Mouse (Mus musculus): ENCODE data around the gene Gm49394. TPM values are rescaled to one million over a fixed set of nuclear protein-coding genes. Genes with fewer than 3 reads are reported as not detected.
A peak's percentile ranks its signal among the peaks of the same experiment; 100 is the strongest.

Gm49394 gene
- total RNA-seq (2021), result not detected

GRCm38 (mm10) chr7:142669751-142670625 is at the start of gene Gm49394:
Gene Gm49394 (minus strand): TSS chr7:142669942.
- DNase-seq (ENCODE audit: low spot score in 2 of 2), result no peak
- intact Hi-C loops (cut with DNase I), result loop anchor here (2.0 to 5.0 kb wide), 2 partner anchors 131 to 228 kb away; partner anchors contain the start of gene Tnni2

DNA sequence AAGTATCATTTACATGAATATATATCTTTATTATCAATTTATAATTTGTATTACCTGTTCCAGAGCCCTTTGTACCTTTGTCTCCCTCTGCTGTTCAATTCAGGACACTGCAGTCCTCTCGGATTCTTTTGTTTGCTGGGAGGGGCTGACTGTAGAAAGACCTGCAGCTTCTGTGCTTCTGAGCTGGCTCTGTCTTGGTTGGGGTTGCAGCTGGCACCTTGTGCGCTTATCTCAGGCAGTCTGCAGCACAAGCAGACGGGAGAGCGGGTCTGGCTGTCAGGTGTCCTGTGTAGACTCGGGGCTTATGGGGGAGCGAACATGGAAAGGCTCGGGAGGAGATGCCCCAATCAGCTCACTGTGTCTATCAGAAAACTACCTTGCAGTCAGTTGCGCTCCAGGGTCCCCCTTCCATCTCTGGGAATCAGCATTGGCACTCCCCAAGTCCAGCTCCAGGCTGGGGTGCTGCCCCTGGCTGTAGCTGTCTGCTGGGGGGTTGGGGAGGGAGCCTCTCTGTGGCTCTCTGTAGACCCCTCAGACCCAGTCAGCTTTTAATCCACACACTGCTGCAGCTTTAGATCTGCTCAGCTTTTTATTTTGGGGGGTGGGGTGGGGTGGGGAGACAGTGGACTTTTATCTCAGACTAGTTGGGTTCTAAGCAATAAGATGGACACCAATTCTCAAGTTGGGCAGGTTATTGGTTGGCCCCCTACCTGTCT is 45.2 kb upstream of the Gm49394 start:
- DNase-seq (ENCODE audit: low spot score in 2 of 2), result peak; percentile 9 to 29
- intact Hi-C loops (cut with DNase I), result no loop called here

DNA sequence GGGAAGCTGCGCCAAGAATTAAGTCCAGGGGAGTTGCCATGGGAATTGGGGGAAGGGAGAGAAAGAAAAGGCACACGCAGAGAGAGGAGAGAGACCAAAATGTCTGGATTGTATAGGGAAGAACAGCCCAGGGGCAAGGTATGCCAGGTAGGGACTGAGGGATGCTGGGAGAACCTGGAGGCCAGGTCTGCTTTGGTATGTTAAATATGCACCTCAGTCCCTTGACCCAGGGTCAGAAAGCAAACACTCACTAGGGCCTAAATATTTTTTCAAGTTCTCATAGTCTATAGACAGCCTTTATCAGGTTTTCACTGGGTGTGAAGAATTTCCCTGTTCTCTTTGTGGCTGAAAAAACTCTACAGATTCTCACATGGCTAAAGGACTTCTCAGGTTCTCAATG is 37.1 kb upstream of the Gm49394 start:
- no peak for DNase-seq (ENCODE audit: low spot score in 2 of 2)
- intact Hi-C loops (cut with DNase I), result no loop called here

DNA sequence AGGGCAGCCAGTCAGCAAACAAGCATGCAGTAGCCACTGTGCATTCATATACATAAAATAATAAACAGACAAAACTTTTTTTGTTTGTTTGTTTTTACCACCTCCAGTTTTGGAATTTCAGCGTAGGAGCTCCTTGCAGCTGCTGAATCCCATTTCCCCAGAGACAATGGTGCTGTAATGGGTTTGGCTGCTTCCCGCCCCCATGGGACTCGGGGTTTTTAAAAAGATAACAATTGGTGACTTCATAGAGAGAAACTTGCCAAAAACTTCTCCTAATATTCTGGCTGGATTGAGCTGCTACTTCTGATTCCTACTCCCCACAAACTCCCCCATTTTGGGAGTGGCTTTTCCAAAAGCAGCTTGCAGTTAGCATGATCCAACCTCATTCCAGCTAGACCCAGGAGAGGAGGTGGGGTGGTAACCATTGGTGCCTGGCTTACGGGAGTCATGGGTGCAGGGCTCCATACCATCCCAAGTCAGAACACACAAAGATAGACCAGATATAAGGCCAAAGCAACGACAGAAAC is 29.7 kb upstream of the Gm49394 start:
- no peak for DNase-seq (ENCODE audit: low spot score in 2 of 2)

DNA sequence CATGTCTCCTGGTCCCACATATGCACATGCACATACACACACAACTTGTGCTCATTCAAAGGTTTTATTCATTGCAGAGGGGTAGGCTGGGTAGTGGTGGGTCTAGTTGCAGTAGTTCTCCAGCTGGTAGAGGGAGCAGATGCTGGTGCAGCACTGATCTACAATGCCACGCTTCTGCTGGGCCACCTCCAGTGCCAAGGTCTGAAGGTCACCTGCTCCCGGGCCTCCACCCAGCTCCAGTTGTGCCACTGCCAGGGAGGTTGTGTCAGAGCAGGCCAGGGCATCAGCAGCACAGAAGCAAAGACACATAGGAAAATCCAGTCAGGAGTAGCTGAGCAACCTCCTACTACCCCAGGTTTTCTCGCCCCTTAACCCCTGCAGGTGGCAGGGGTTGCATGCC is 8.9 kb upstream of the Gm49394 start:
- DNase-seq (ENCODE audit: low spot score in 2 of 2), result no peak
- intact Hi-C loops (cut with DNase I), result loop anchor here (5.0 kb wide), 1 partner anchor 346 kb away; no protein-coding TSS in a partner anchor

More for the DNA sequence above, 29.7 kb upstream of the Gm49394 start:
- intact Hi-C loops (cut with DNase I), result no loop called here

- DNase-seq (ENCODE audit: low spot score in 2 of 2), result peak; percentile 58 to 80
- intact Hi-C loops (cut with DNase I), result loop anchor here (1.0 to 5.0 kb wide), 3 partner anchors 191 to 359 kb away; no protein-coding TSS in a partner anchor
Measured at GRCm38 (mm10) chr7:142675644-142676043, 5.9 kb upstream of the Gm49394 start.

GRCm38 (mm10) chr7:142675141-142675540 is 5.4 kb upstream of the Gm49394 start:
- DNase-seq (ENCODE audit: low spot score in 2 of 2), result no peak
- intact Hi-C loops (cut with DNase I), result loop anchor here (1.0 to 5.0 kb wide), 3 partner anchors 190 to 359 kb away; no protein-coding TSS in a partner anchor

- intact Hi-C loops (cut with DNase I), result loop anchor here (1.0 to 5.0 kb wide), 2 partner anchors 62 to 230 kb away; partner anchors contain the start of gene Tnni2
- DNase-seq (ENCODE audit: low spot score in 2 of 2), result peak; percentile 74 to 78
Measured at GRCm38 (mm10) chr7:142672120-142672519, 2.4 kb upstream of the Gm49394 start.

DNA sequence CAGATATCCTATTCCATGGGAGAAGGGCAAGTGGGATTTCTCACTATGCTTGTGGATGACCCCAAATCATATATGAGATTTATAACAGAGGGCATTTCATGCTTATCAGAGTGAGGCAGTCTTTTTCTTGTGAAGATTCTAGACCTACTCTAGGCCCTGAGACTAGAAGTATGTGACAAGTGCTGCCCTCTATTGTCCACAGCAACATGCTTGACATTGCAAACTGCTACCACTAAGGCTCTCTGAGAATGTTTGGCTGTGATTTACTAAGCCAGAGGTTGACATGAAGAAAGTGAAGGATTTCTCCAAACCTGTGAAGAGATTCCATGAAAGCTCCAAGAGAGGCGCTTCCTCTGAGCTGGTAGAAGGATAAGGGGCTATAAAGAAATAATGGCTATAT is 1.3 kb upstream of the Gm49394 start:
- intact Hi-C loops (cut with DNase I), result loop anchor here (2.0 to 5.0 kb wide), 2 partner anchors 132 to 229 kb away; partner anchors contain the start of gene Tnni2
- DNase-seq (ENCODE audit: low spot score in 2 of 2), result no peak

DNA sequence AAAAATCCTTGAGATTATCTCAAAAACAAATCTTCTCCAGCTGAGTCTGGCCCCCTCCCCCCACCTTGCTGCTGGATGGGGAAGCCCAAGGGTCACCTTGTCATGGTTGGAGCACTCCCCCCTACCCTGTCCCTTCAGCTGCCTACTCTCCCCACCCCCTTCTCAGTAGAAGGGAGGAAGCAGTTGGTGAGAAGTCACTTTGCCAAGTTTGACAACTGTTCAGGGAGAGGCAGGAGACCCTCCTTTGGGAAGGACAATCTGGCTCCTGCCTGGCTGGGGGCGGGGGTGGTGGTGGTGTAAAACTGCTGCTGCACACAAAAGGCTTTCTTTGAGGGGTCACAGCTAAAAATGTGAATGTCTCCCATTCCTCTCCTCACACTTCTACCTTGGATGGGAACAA is 1.4 kb downstream of the Gm49394 start:
- intact Hi-C loops (cut with DNase I), result no loop called here
- DNase-seq (ENCODE audit: low spot score in 2 of 2), result no peak

DNA sequence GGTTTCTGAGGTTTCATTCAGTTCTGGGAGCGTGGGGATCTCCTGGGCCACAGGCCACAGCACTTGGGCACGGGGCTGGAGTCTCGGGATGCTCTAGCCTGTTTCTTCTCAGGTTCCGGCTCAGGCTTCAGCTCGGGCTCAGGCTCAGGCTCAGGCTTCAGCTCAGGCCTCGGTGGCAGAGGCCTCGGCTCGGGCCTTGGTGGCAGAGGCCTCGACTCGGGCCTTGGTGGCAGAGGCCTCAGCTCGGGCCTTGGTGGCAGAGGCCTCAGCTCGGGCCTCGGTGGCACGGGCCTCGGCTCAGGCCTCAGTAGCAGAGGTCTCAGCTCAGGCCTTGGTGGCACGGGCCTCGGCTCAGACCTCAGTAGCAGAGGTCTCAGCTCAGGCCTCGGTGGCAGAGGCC is 2.2 kb downstream of the Gm49394 start:
- DNase-seq (ENCODE audit: low spot score in 2 of 2), result no peak
- intact Hi-C loops (cut with DNase I), result no loop called here

- intact Hi-C loops (cut with DNase I), result no loop called here
- DNase-seq (ENCODE audit: low spot score in 2 of 2), result no peak
Measured at GRCm38 (mm10) chr7:142666659-142667058, 3.1 kb downstream of the Gm49394 start, which contains the start of gene Igf2. Gene Igf2 (minus strand): TSS chr7:142666816.

- intact Hi-C loops (cut with DNase I), result no loop called here
- DNase-seq (ENCODE audit: low spot score in 2 of 2), result no peak
Measured at GRCm38 (mm10) chr7:142666109-142666508, 3.6 kb downstream of the Gm49394 start.

GRCm38 (mm10) chr7:142665364-142665763 is 4.4 kb downstream of the Gm49394 start:
- DNase-seq (ENCODE audit: low spot score in 2 of 2), result no peak
- intact Hi-C loops (cut with DNase I), result no loop called here

GRCm38 (mm10) chr7:142664465-142665029 is 5.2 kb downstream of the Gm49394 start:
- no peak for DNase-seq (ENCODE audit: low spot score in 2 of 2)
- intact Hi-C loops (cut with DNase I), result no loop called here

DNA sequence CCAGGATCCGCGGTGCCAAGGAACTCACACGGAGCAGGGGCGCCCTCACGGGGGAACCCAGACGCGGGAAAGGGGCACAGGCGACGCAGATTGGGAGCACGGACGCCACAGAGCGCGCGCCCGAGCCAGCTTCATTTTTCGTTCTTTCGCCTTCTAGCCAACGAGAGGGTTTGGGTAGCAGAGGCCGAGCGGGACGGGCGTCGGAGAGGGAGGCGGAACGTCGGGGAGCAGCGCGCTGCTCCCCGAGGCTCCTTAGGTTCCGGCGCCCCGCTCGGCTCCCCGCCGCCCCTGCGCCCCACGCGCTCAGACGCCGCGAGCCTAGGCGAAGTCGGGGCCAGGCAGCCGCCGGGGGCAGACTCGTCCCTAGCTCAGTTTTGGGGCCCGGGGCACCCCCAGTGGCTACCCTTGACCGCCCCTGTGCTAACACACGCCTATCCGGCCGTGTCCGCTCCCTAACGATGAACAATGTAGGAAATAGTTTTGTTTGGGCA is 5.8 kb downstream of the Gm49394 start:
- intact Hi-C loops (cut with DNase I), result no loop called here

GRCm38 (mm10) chr7:142663151-142663550 is 6.6 kb downstream of the Gm49394 start:
- intact Hi-C loops (cut with DNase I), result no loop called here
- DNase-seq (ENCODE audit: low spot score in 2 of 2), result no peak

More for the DNA sequence above, 5.8 kb downstream of the Gm49394 start:
- DNase-seq (ENCODE audit: low spot score in 2 of 2), result no peak

- DNase-seq (ENCODE audit: low spot score in 2 of 2), result no peak
- intact Hi-C loops (cut with DNase I), result no loop called here
Measured at GRCm38 (mm10) chr7:142661811-142662210, 7.9 kb downstream of the Gm49394 start.

DNA sequence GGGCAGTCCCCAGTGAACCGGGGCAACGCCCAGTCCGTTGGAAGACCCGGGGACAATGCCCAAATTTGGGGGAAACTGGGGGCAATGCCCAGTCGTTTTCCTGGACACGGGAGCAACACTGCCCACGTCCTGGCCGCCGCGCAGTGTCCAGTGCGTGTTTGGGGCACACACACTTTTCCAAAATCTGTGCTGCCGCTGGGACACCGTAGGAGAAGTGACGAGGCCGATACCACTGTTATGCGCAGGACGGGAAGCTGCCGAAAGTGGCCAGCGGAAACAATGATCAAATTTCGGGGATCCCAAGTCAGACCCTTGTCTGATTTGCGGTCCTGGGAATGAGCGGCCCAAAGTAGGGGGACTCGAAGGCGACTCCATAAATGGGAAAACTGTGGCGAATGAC is 8.7 kb downstream of the Gm49394 start:
- intact Hi-C loops (cut with DNase I), result no loop called here
- DNase-seq (ENCODE audit: low spot score in 2 of 2), result no peak

DNA sequence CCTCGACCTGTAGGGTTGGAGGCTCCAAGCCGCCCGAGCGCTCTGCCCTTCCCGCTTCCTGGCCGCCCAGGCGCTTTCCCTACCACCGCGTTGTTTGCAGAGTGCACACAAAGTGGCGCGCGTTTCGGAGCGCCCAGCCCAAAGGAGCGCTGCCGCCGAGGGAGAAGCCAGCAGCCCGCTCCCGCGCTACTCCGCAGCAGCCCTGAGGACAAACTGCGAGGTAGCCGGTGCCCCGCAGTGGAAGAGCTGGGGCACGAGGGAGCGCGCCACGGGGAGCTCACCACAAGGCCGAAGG is 9.1 kb downstream of the Gm49394 start:
- intact Hi-C loops (cut with DNase I), result no loop called here
- DNase-seq (ENCODE audit: low spot score in 2 of 2), result no peak

Data from left cerebral cortex, postnatal 25 days (tissue).